Mouse (Mus musculus) thymus, postnatal 4 days (tissue): ENCODE data around the gene Rb1.
A peak's percentile ranks its signal among the peaks of the same experiment; 100 is the strongest.

ENCODE experiments used
- DNase-seq: peaks from one replicate; pipeline ENCODE4 v3.0.0; 2021

Gene Rb1

GRCm38 (mm10) chr14:73143710-73144420 is 181.8 kb downstream of the Rb1 start:
- no peak for DNase-seq

DNA sequence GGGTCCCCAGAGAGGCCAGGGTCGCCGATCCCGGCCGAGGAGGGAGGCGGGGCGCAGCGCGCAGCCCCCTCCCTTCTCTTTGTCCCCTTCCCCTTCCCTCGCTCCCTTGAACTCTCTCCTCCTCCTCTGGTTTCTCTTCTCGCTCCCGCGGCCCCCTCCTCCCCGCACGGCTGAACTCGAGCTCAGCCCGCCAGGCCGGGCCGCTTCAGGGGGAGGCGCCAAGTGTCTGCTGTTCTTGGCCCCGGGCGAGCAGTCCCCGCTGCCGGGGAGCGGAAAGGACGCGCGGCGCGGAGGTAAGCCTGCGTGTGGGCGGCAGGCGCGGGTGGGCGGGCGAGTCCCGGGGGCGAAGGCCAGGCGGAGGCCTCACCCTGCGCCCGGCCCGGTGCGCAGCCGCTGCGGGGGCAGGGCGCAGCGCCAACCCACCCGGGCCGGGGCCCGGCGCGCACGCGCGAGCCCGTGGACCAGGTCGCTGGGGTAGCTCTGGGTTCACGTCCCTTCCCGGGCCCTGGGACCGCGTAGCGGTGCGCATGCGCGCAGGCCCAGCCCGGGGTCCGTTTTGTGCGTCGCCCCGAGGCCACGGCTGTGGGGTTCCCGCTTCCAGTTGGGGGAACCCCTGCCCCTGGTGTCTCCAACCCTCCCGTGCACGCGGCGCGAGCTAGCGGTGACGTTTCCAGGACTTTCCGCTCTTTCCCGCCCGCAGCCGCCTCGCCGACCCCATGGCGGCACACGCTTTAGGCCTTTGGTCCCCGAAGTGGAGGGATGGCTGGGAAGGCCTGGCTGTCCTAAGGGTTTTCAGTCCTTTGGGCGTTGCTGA is 182.5 kb downstream of the Rb1 start:
- peak; percentile 91 for DNase-seq

- no peak for DNase-seq
Observed at GRCm38 (mm10) chr14:73142421-73142895, 183.2 kb downstream of the Rb1 start.

DNA sequence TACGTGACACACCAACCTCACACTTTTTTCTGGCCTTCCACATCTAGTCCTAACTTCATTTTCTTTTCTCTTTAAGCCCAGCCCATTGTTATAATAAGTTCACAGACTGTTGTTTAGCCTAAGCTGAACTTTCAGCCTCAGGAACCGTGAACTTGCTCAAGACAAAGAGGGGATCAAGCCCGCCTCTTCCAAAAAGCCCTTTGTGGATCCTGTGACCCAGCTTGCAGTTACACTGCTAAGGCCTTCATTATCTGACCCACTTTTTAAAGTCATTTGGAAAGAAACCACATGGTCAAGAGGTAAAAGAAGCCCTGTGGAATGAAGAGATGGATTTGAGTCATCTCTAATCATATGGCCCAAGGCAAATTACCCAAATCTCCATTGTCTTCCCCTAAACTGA is 183.8 kb downstream of the Rb1 start:
- peak; percentile 23 for DNase-seq

GRCm38 (mm10) chr14:73139866-73140265 is 185.8 kb downstream of the Rb1 start:
- peak; percentile 15 for DNase-seq

GRCm38 (mm10) chr14:73138483-73138882 is 187.1 kb downstream of the Rb1 start:
- peak; percentile 8 for DNase-seq

- DNase-seq: peak; percentile 6
Observed at GRCm38 (mm10) chr14:73137234-73137633, 188.4 kb downstream of the Rb1 start.
